Mouse (Mus musculus) E14TG2a.4 (cell line): ENCODE measurements around the gene Gm49776.

Experiments
- CTCF ChIP-seq: conservative IDR thresholded peaks from 2 replicates; pipeline ENCODE4 v1.5.1; 2014; ENCODE audit warnings: low read length
- NANOG ChIP-seq: IDR thresholded peaks from 2 replicates; pipeline ENCODE4 v1.6.1; 2014; ENCODE audit warnings: borderline replicate concordance, low read length, mixed read lengths

- no peak for TF ChIP-seq CTCF
- TF ChIP-seq NANOG = no peak
Observed at GRCm38 (mm10) chr16:18275166-18275565, 17.0 kb upstream of the Gm49776 start.
